Mouse (Mus musculus) limb, embryonic 11.5 days (tissue): ENCODE measurements around the gene Ckap5. TPM values are rescaled to one million over a fixed set of nuclear protein-coding genes. Genes with fewer than 3 reads are reported as not detected.
A peak's percentile ranks its signal among the peaks of the same experiment; 100 is the strongest.

ENCODE experiments used
- ATAC-seq: fragments of 200-750 bp; cut with Nextera tagmentation; 2 replicates; pipeline ENCODE4 v1.8.0; 2017; ENCODE audit warnings: low read depth; ENCODE audit not compliant: insufficient number of reproducible peaks, low FRiP score, low TSS enrichment
- DNase-seq: peaks from one replicate; pipeline ENCODE4 v3.0.0-alpha.2; 2015; ENCODE audit warnings: low spot score
- H3K27ac ChIP-seq: fragments of 300-500 bp; sonication (generic); replicated peaks from 2 replicates; pipeline ENCODE4 v1.5.1; 2014; ENCODE audit warnings: low read depth, mild to moderate bottlenecking, low read length
- H3K27me3 ChIP-seq: fragments of 300-500 bp; sonication (generic); 2 replicates; pipeline ENCODE4 v1.6.1; 2014; ENCODE audit warnings: mild to moderate bottlenecking, low read length, mixed read lengths; ENCODE audit not compliant: control insufficient read depth, insufficient read depth
- H3K36me3 ChIP-seq: fragments of 300-500 bp; sonication (generic); 2 replicates; pipeline ENCODE4 v1.6.1; 2014; ENCODE audit warnings: mild to moderate bottlenecking, low read length, moderate library complexity, mixed read lengths; ENCODE audit not compliant: control insufficient read depth, insufficient read depth
- H3K4me1 ChIP-seq: fragments of 300-500 bp; sonication (generic); 2 replicates; pipeline ENCODE4 v1.6.1; 2014; ENCODE audit warnings: low read length, mixed read lengths; ENCODE audit not compliant: control insufficient read depth, insufficient read depth
- H3K4me2 ChIP-seq: fragments of 300-500 bp; sonication (generic); 2 replicates; pipeline ENCODE4 v1.6.1; 2014; ENCODE audit warnings: low read depth, mild to moderate bottlenecking, moderate library complexity; ENCODE audit not compliant: severe bottlenecking
- H3K4me3 ChIP-seq: fragments of 300-500 bp; sonication (generic); 2 replicates; pipeline ENCODE4 v1.5.1; 2014; ENCODE audit warnings: low read depth, low read length
- H3K9ac ChIP-seq: fragments of 300-500 bp; sonication (generic); 2 replicates; pipeline ENCODE4 v1.6.1; 2014; ENCODE audit warnings: mild to moderate bottlenecking, low read length
- H3K9me3 ChIP-seq: fragments of 300-500 bp; sonication (generic); 2 replicates; pipeline ENCODE4 v1.6.1; 2016; ENCODE audit warnings: low read length; ENCODE audit not compliant: control insufficient read depth
- WGBS: fragments of 180-500 bp; shearing (Covaris S2); extraction: QIAGEN DNeasy Blood & Tissue Kit; methylation state at CpG from one replicate; pipeline ENCODE4 v1.1.7; 2014; 5-methylcytosine and 5-hydroxymethylcytosine counted together
- polyA plus RNA-seq: library from polyadenylated mRNA; unstranded; fragments of >200 nt; fragmentation: Nextera tagmentation; extraction: Ambion mirVana; gene quantifications from 2 replicates; pipeline ENCODE4 v1.2.1, GENCODE M21; 2014

Gene Ckap5
- polyA plus RNA-seq, 1 experiment from 2014 or later = 105 TPM

GRCm38 (mm10) chr2:91493981-91494380, 32.6 kb upstream of the Ckap5 start:
- no peaks in the 10 kb centered on the region for H3K9me3 ChIP-seq
- H3K36me3 ChIP-seq = peaks cover 2% of the 10 kb centered on the region; the same call in 1 of the 2 replicates
- no peak overlapping the region for H3K4me3 ChIP-seq
- no peak overlapping the region for H3K27ac ChIP-seq
- H3K4me2 ChIP-seq = no peak overlapping the region
- 97% methylated on average over 9 of the region's 9 CpGs for WGBS
- no peaks in the 10 kb centered on the region for H3K4me1 ChIP-seq
- DNase-seq (no peak), ATAC-seq (no peak)
- H3K27me3 ChIP-seq = no peaks in the 10 kb centered on the region
- H3K9ac ChIP-seq = no peak overlapping the region

GRCm38 (mm10) chr2:91498093-91498719, 28.4 kb upstream of the Ckap5 start:
- Histone ChIP-seq H3K27ac (no peak overlapping the region), H3K4me1 (no peaks in the 10 kb centered on the region), H3K36me3 (peaks cover 3% of the 10 kb centered on the region; the same call in 1 of the 2 replicates), H3K9ac (no peak overlapping the region), H3K9me3 (no peaks in the 10 kb centered on the region), H3K4me2 (no peak overlapping the region), H3K27me3 (no peaks in the 10 kb centered on the region), H3K4me3 (no peak overlapping the region)
- ATAC-seq (no peak), DNase-seq (no peak)
- WGBS = 82% methylated on average over 8 of the region's 8 CpGs

GRCm38 (mm10) chr2:91508076-91508475, 18.5 kb upstream of the Ckap5 start:
- ATAC-seq = no peak
- H3K36me3 ChIP-seq = peaks cover 10% of the 10 kb centered on the region
- H3K27me3 ChIP-seq = no peaks in the 10 kb centered on the region
- DNase-seq = no peak
- no peaks in the 10 kb centered on the region for H3K4me1 ChIP-seq
- H3K9ac ChIP-seq = no peak overlapping the region
- H3K4me2 ChIP-seq = no peak overlapping the region
- H3K9me3 ChIP-seq = no peaks in the 10 kb centered on the region
- H3K4me3 ChIP-seq = no peak overlapping the region
- WGBS = 92% methylated on average over 8 of the region's 8 CpGs
- no peak overlapping the region for H3K27ac ChIP-seq

GRCm38 (mm10) chr2:91517186-91517585, 9.4 kb upstream of the Ckap5 start:
- Histone ChIP-seq H3K27me3 (no peaks in the 10 kb centered on the region), H3K36me3 (no peaks in the 10 kb centered on the region), H3K4me2 (no peak overlapping the region), H3K9me3 (no peaks in the 10 kb centered on the region), H3K4me3 (no peak overlapping the region), H3K4me1 (no peaks in the 10 kb centered on the region), H3K9ac (no peak overlapping the region), H3K27ac (no peak overlapping the region)
- 34% methylated on average over 2 of the region's 2 CpGs for WGBS
- no peak for ATAC-seq
- no peak for DNase-seq

- Histone ChIP-seq H3K9me3 (no peaks in the 10 kb centered on the region), H3K27me3 (no peaks in the 10 kb centered on the region), H3K27ac (peak overlapping the region; percentile 75), H3K36me3 (peaks cover 4% of the 10 kb centered on the region; the same call in 1 of the 2 replicates), H3K4me3 (peak overlapping the region; percentile 93), H3K4me2 (peak overlapping the region; percentile 63), H3K9ac (peak overlapping the region; percentile 97), H3K4me1 (no peaks in the 10 kb centered on the region)
- DNase-seq (no peak), ATAC-seq (peak; percentile 45)
- WGBS = under 1% methylated on average over 15 of the region's 15 CpGs
Measured at GRCm38 (mm10) chr2:91527147-91527486, 555 bp downstream of the Ckap5 start.

GRCm38 (mm10) chr2:91537588-91538205, 11.1 kb downstream of the Ckap5 start:
- no peaks in the 10 kb centered on the region for H3K27me3 ChIP-seq
- H3K4me2 ChIP-seq = peak overlapping the region; percentile 24
- no peaks in the 10 kb centered on the region for H3K4me1 ChIP-seq
- DNase-seq = peak; percentile 75
- WGBS = 7% methylated on average over 17 of the region's 17 CpGs
- no peaks in the 10 kb centered on the region for H3K36me3 ChIP-seq
- H3K9ac ChIP-seq = no peak overlapping the region
- no peak overlapping the region for H3K4me3 ChIP-seq
- H3K9me3 ChIP-seq = no peaks in the 10 kb centered on the region
- ATAC-seq = peak; percentile 72
- H3K27ac ChIP-seq = no peak overlapping the region

GRCm38 (mm10) chr2:91568125-91568524, 41.6 kb downstream of the Ckap5 start:
- Histone ChIP-seq H3K4me3 (no peak overlapping the region), H3K9me3 (no peaks in the 10 kb centered on the region), H3K27me3 (no peaks in the 10 kb centered on the region), H3K27ac (no peak overlapping the region), H3K36me3 (peaks cover 21% of the 10 kb centered on the region), H3K9ac (no peak overlapping the region), H3K4me1 (no peaks in the 10 kb centered on the region), H3K4me2 (no peak overlapping the region)
- no peak for DNase-seq
- no peak for ATAC-seq
- 90% methylated on average over 2 of the region's 2 CpGs for WGBS

GRCm38 (mm10) chr2:91580894-91581293, 54.3 kb downstream of the Ckap5 start:
- WGBS = 89% methylated on average over 1 of the region's 1 CpGs
- Histone ChIP-seq H3K36me3 (peaks cover 25% of the 10 kb centered on the region), H3K27ac (no peak overlapping the region), H3K4me3 (no peak overlapping the region), H3K4me2 (no peak overlapping the region), H3K9ac (no peak overlapping the region), H3K27me3 (no peaks in the 10 kb centered on the region), H3K4me1 (no peaks in the 10 kb centered on the region), H3K9me3 (no peaks in the 10 kb centered on the region)
- ATAC-seq = no peak
- DNase-seq = no peak
